In the genomic region with DNA sequence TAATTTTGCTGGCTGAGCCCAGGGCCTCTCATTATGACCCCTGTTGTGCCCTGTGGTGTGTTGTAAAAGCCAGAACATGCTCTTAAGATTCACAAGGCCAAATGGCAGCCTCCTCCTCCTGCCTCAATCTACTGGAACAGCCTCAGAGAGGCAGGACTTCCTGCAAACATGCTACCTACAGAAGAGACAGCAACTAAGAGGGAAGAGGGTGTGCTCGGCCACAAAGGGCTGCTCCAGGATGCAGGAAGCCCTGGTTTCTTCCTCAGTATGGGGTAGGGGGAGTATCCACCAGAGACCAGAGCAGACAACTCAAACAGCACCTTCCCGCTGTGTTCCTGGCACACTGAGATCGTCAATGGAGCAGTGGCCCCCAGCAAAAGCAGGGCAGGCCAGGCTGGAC, we compare ENCODE assay signal across 9 mouse cellular contexts. TPM values are rescaled to one million over a fixed set of nuclear protein-coding genes. Genes with fewer than 3 reads are reported as not detected.
DNase-seq lines count a peak whose midpoint lies in the region; ATAC-seq lines count a peak whose summit lies in the region.
"Had no signal": no experiment of that assay in that cellular context is flagged by ENCODE, and none has a peak within 500 bp of the region (broad histone marks: within the 10 kb centered on the region; RNA-seq: fewer than 3 reads in every experiment).

No protein-coding gene starts in this region.

- H3K4me2 ChIP-seq in kidney, embryonic 14.5 days (replicated peaks; ENCODE audit: low read depth, low read length) = no peak overlapping the region
- peak overlapping the region; percentile 57 for H3K4me2 ChIP-seq in liver, embryonic 11.5 days

- H3K9ac ChIP-seq in kidney, embryonic 14.5 days (ENCODE audit: low read depth, low read length) = no peak overlapping the region
- H3K9ac ChIP-seq in liver, embryonic 11.5 days (ENCODE audit: low read depth, low read length) = peak overlapping the region; percentile 45

- H3K27me3 ChIP-seq in erythroblast, embryonic 14.5 days (ENCODE audit: control insufficient read depth) = no peaks in the 10 kb centered on the region
- H3K27me3 ChIP-seq in kidney, embryonic 14.5 days (ENCODE audit: control insufficient read depth, insufficient read depth, low read length) = no peaks in the 10 kb centered on the region
- H3K27me3 ChIP-seq in liver, embryonic 11.5 days (replicated peaks; ENCODE audit: control insufficient read depth, insufficient read depth, low read length) = 0 out of 2 replicates have a peak, but pooled peaks cover 2% of the 10 kb centered on the region
- H3K27me3 ChIP-seq: Patski had no signal

- DNase-seq in kidney, adult 8-10 months = no peak
- no peak for DNase-seq in liver, embryonic 11.5 days (ENCODE audit: low spot score)
- no peak for DNase-seq in cerebellum, postnatal 25 days

- no peak for ATAC-seq in erythroblast, adult 5-6 weeks (replicated peaks; ENCODE audit: low FRiP score, poor library complexity, severe bottlenecking)
- peak; percentile 33; the same call in 1 of the 2 replicates for ATAC-seq in kidney, embryonic 14.5 days (ENCODE audit: low FRiP score, low TSS enrichment)
- peak; percentile 17 for ATAC-seq in CD4-positive, CD25-positive, alpha-beta regulatory T cell, adult 4 months
- peak; percentile 2; the same call in 1 of the 2 replicates for ATAC-seq in liver, embryonic 11.5 days (replicated peaks; ENCODE audit: low FRiP score)
- no peak for ATAC-seq in activated CD4-positive, CD25-positive, alpha-beta regulatory T cell, adult 4 months
- ATAC-seq: Patski had no signal

- WGBS in kidney, embryonic 14.5 days = 23% methylated on average over 3 of the region's 3 CpGs
- WGBS in liver, embryonic 11.5 days = 9% methylated on average over 3 of the region's 3 CpGs

- peaks cover 98% of the 10 kb centered on the region for H3K36me3 ChIP-seq in erythroblast, embryonic 14.5 days (ENCODE audit: control insufficient read depth)
- no peaks in the 10 kb centered on the region for H3K36me3 ChIP-seq in kidney, embryonic 14.5 days (ENCODE audit: control insufficient read depth, insufficient read depth, low read length)
- no peaks in the 10 kb centered on the region for H3K36me3 ChIP-seq in liver, embryonic 11.5 days (ENCODE audit: control insufficient read depth, insufficient read depth, low read length)

- peaks cover 86% of the 10 kb centered on the region for H3K4me1 ChIP-seq in erythroblast, embryonic 14.5 days (ENCODE audit: control insufficient read depth)
- H3K4me1 ChIP-seq in kidney, embryonic 14.5 days (ENCODE audit: control insufficient read depth, insufficient read depth, low read length) = peaks cover 4% of the 10 kb centered on the region; the same call in 1 of the 2 replicates
- peaks cover 47% of the 10 kb centered on the region for H3K4me1 ChIP-seq in liver, embryonic 11.5 days (replicated peaks; ENCODE audit: control insufficient read depth, insufficient read depth, low read length)

- H3K4me3 ChIP-seq in erythroblast, embryonic 14.5 days (replicated peaks) = peak overlapping the region; percentile 38
- no peak overlapping the region for H3K4me3 ChIP-seq in kidney, embryonic 14.5 days (ENCODE audit: low read length)
- 0 out of 2 replicates have a peak overlapping the region, but pooled peaks have one; percentile 3 for H3K4me3 ChIP-seq in liver, embryonic 11.5 days (ENCODE audit: low read depth, low read length)

- H3K27ac ChIP-seq in kidney, embryonic 14.5 days (ENCODE audit: low read depth, low read length) = peak overlapping the region; percentile 47; the same call in 1 of the 2 replicates
- H3K27ac ChIP-seq in liver, embryonic 11.5 days (ENCODE audit: low read depth, low read length) = peak overlapping the region; percentile 81

- no peaks in the 10 kb centered on the region for H3K9me3 ChIP-seq in erythroblast, embryonic 14.5 days (ENCODE audit: control insufficient read depth, low read length)
- H3K9me3 ChIP-seq in kidney, embryonic 14.5 days (ENCODE audit: control insufficient read depth, low read length) = no peaks in the 10 kb centered on the region
- H3K9me3 ChIP-seq in liver, embryonic 11.5 days (ENCODE audit: control insufficient read depth, low read length) = no peaks in the 10 kb centered on the region

RNA-seq across cellular contexts. Expression of gene Fhdc1, which starts 19.7 kb away (rescaled TPM):
- 47.7 and 62.0 TPM in 2 replicates for polyA plus RNA-seq in erythroblast, embryonic 14.5 days (2012)
- 1,003 and 1,359 TPM in 2 replicates for total RNA-seq in erythroblast, adult 5-6 weeks (2015; ENCODE audit: low replicate concordance)
- 527 and 596 TPM in 2 replicates for total RNA-seq in erythroblast, adult 5-6 weeks (2017; ENCODE audit: low replicate concordance)
- 0.87 and 4.4 TPM in 2 replicates for polyA plus RNA-seq in kidney, embryonic 14.5 days (2014; fragmentation: Nextera tagmentation; extraction: Ambion mirVana)
- under 1 TPM; 0.47 to 0.62 TPM for polyA plus RNA-seq in CD4-positive, CD25-positive, alpha-beta regulatory T cell, adult 4 months (2017; shearing (Covaris generic))
- 7.6 and 11.6 TPM in 2 replicates for polyA plus RNA-seq in liver, embryonic 11.5 days (2014; fragmentation: Nextera tagmentation; extraction: Ambion mirVana)
- polyA plus RNA-seq in activated CD4-positive, CD25-positive, alpha-beta regulatory T cell, adult 4 months (2017; shearing (Covaris generic)) = 1 to 10 TPM in 1 of 2 experiments, under 1 TPM in 1; 0.75 to 2.4 TPM

Comparison
In these comparisons a context has a peak if more than half of its experiments do, and no peak if none do; other contexts are left out.
1. ATAC-seq: peak in kidney, embryonic 14.5 days (single experiment), CD4-positive, CD25-positive, alpha-beta regulatory T cell, adult 4 months (single experiment) and liver, embryonic 11.5 days (single experiment); none in erythroblast, adult 5-6 weeks (single experiment) and activated CD4-positive, CD25-positive, alpha-beta regulatory T cell, adult 4 months (single experiment).